ENCODE assay signal across 11 mouse cellular contexts in genomic region chr4:150557976-150558375, GRCm38 (mm10).
DNase-seq lines count a peak whose midpoint lies in the region; ATAC-seq lines count a peak whose summit lies in the region.
"Had no signal": no experiment of that assay in that cellular context is flagged by ENCODE, and none has a peak within 500 bp of the region (broad histone marks: within the 10 kb centered on the region; RNA-seq: fewer than 3 reads in every experiment).

No protein-coding gene starts in this region.

- H3K27me3 ChIP-seq in forebrain, embryonic 15.5 days: no peaks in the 10 kb centered on the region
- no peaks in the 10 kb centered on the region for H3K27me3 ChIP-seq in forebrain, embryonic 14.5 days (replicated peaks; ENCODE audit: control insufficient read depth, insufficient read depth, low read length)
- no peaks in the 10 kb centered on the region for H3K27me3 ChIP-seq in midbrain, embryonic 16.5 days (ENCODE audit: control insufficient read depth, insufficient read depth, low read depth, low read length)

- no peak overlapping the region for H3K4me2 ChIP-seq in forebrain, embryonic 15.5 days (replicated peaks)
- no peak overlapping the region for H3K4me2 ChIP-seq in forebrain, embryonic 14.5 days (ENCODE audit: low read length)
- H3K4me2 ChIP-seq in midbrain, embryonic 16.5 days (ENCODE audit: low read length): no peak overlapping the region

- DNase-seq in forebrain, embryonic 14.5 days (ENCODE audit: low spot score): no peak
- DNase-seq in spleen, postnatal 36 days (ENCODE audit: low spot score in 2 of 2): peak; percentile 70 to 71
- no peak for DNase-seq in spleen, postnatal 14 days (ENCODE audit: low spot score in 2 of 2)
- DNase-seq in yolk sac, embryonic 10.5 days (ENCODE audit: low spot score): no peak
- no peak for DNase-seq in left cerebral cortex, postnatal 10 days (ENCODE audit: extremely low spot score in 1 of 2, low spot score in 2 of 2)
- no peak for DNase-seq in cerebellum, postnatal 25 days
- DNase-seq: adrenal gland, postnatal 14 days had no signal

- H3K9me3 ChIP-seq in forebrain, embryonic 15.5 days: no peaks in the 10 kb centered on the region
- no peaks in the 10 kb centered on the region for H3K9me3 ChIP-seq in forebrain, embryonic 14.5 days (replicated peaks; ENCODE audit: control insufficient read depth, low read length)
- no peaks in the 10 kb centered on the region for H3K9me3 ChIP-seq in midbrain, embryonic 16.5 days (replicated peaks; ENCODE audit: control insufficient read depth, low read length, poor library complexity, severe bottlenecking)

- no peak overlapping the region for H3K4me3 ChIP-seq in forebrain, embryonic 15.5 days
- H3K4me3 ChIP-seq in forebrain, embryonic 14.5 days (ENCODE audit: low read depth, low read length): no peak overlapping the region
- H3K4me3 ChIP-seq in midbrain, embryonic 16.5 days (ENCODE audit: low read depth, low read length): no peak overlapping the region
- H3K4me3 ChIP-seq: left cerebral cortex, adult 2 months had no signal

- no peaks in the 10 kb centered on the region for H3K36me3 ChIP-seq in forebrain, embryonic 15.5 days
- peaks cover 5% of the 10 kb centered on the region; the same call in 1 of the 2 replicates for H3K36me3 ChIP-seq in forebrain, embryonic 14.5 days (ENCODE audit: control insufficient read depth, insufficient read depth, low read length)
- no peaks in the 10 kb centered on the region for H3K36me3 ChIP-seq in midbrain, embryonic 16.5 days (ENCODE audit: control insufficient read depth, insufficient read depth, low read length)

- H3K4me1 ChIP-seq in forebrain, embryonic 15.5 days: peaks cover 32% of the 10 kb centered on the region
- H3K4me1 ChIP-seq in forebrain, embryonic 14.5 days (ENCODE audit: control insufficient read depth, insufficient read depth, low read length): peaks cover 22% of the 10 kb centered on the region
- peaks cover 25% of the 10 kb centered on the region for H3K4me1 ChIP-seq in midbrain, embryonic 16.5 days (ENCODE audit: control insufficient read depth, insufficient read depth, low read length)

- no peak for ATAC-seq in forebrain, embryonic 15.5 days (replicated peaks)
- no peak for ATAC-seq in forebrain, embryonic 14.5 days
- ATAC-seq in midbrain, embryonic 16.5 days: peak; percentile 7; the same call in 1 of the 2 replicates

- peak overlapping the region; percentile 81 for H3K27ac ChIP-seq in forebrain, embryonic 15.5 days (replicated peaks)
- H3K27ac ChIP-seq in forebrain, embryonic 14.5 days (ENCODE audit: low read depth, low read length): no peak overlapping the region; the same call in 1 of the 2 replicates
- peak overlapping the region; percentile 91 for H3K27ac ChIP-seq in midbrain, embryonic 16.5 days (ENCODE audit: low read length)
- H3K27ac ChIP-seq: stomach, postnatal 0 days had no signal

- no peak overlapping the region for H3K9ac ChIP-seq in forebrain, embryonic 15.5 days (replicated peaks)
- H3K9ac ChIP-seq in forebrain, embryonic 14.5 days (ENCODE audit: low read length): no peak overlapping the region
- no peak overlapping the region for H3K9ac ChIP-seq in midbrain, embryonic 16.5 days (ENCODE audit: low read depth, low read length)

- intact Hi-C loops in left cerebral cortex, postnatal 10 days (cut with DNase I): no loop called here

- WGBS in forebrain, embryonic 15.5 days: 67% methylated on average over 1 of the region's 1 CpGs
- WGBS in forebrain, embryonic 14.5 days: 73% methylated on average over 1 of the region's 1 CpGs
- WGBS in midbrain, embryonic 16.5 days: 33% methylated on average over 1 of the region's 1 CpGs

Comparison
In these comparisons a context has a peak if more than half of its experiments do, and no peak if none do; other contexts are left out.
1. DNase-seq: peak in spleen, postnatal 36 days (2 of 2); none in forebrain, embryonic 14.5 days (single experiment), spleen, postnatal 14 days (0 of 2), yolk sac, embryonic 10.5 days (single experiment), left cerebral cortex, postnatal 10 days (0 of 2) and cerebellum, postnatal 25 days (0 of 2).